Comparison of ENCODE assay signal across 23 mouse cellular contexts in genomic region chr1:108527424-108527823, GRCm38 (mm10).
"Had no signal": no experiment of that assay in that cellular context is flagged by ENCODE, and none has a peak within 500 bp of the region (broad histone marks: within the 10 kb centered on the region; RNA-seq: fewer than 3 reads in every experiment).

No protein-coding gene starts in this region.

- H3K4me3 ChIP-seq: limb, embryonic 10.5 days; limb, embryonic 13.5 days; liver, embryonic 12.5 days; liver, embryonic 15.5 days; lung, embryonic 15.5 days; megakaryocyte, embryonic 14.5 days; midbrain, embryonic 10.5 days; midbrain, embryonic 13.5 days; myocyte; neural tube, embryonic 13.5 days; stomach, embryonic 15.5 days had no signal

- H3K27ac ChIP-seq: limb, embryonic 10.5 days; limb, embryonic 13.5 days; liver, embryonic 12.5 days; liver, embryonic 15.5 days; lung, embryonic 15.5 days; midbrain, embryonic 10.5 days; midbrain, embryonic 13.5 days; neural tube, embryonic 13.5 days; stomach, embryonic 15.5 days had no signal

- H3K9me3 ChIP-seq: limb, embryonic 10.5 days; limb, embryonic 13.5 days; liver, embryonic 12.5 days; liver, embryonic 15.5 days; lung, embryonic 15.5 days; megakaryocyte, embryonic 14.5 days; midbrain, embryonic 10.5 days; midbrain, embryonic 13.5 days; neural tube, embryonic 13.5 days; stomach, embryonic 15.5 days had no signal

- ATAC-seq: liver, embryonic 12.5 days; midbrain, embryonic 13.5 days; midbrain, embryonic 16.5 days had no signal

- H3K4me2 ChIP-seq: limb, embryonic 13.5 days; liver, embryonic 12.5 days; liver, embryonic 15.5 days; lung, embryonic 15.5 days; midbrain, embryonic 13.5 days; neural tube, embryonic 13.5 days; stomach, embryonic 15.5 days had no signal

- DNase-seq: kidney, adult 9 months; kidney, postnatal 14 days; kidney, postnatal 4 days; liver; lung, adult 18-20 months; lung, postnatal 10 days; lung, postnatal 36 days; retina, postnatal 1 day; right cerebral cortex, postnatal 25 days; spleen, adult 18-20 months; thymus, postnatal 25 days had no signal

- H3K36me3 ChIP-seq: limb, embryonic 10.5 days; limb, embryonic 13.5 days; liver, embryonic 12.5 days; liver, embryonic 15.5 days; lung, embryonic 15.5 days; midbrain, embryonic 10.5 days; midbrain, embryonic 13.5 days; neural tube, embryonic 13.5 days; stomach, embryonic 15.5 days had no signal

- H3K9ac ChIP-seq: limb, embryonic 13.5 days; liver, embryonic 12.5 days; liver, embryonic 15.5 days; lung, embryonic 15.5 days; midbrain, embryonic 13.5 days; neural tube, embryonic 13.5 days; stomach, embryonic 15.5 days had no signal

- H3K27me3 ChIP-seq: limb, embryonic 13.5 days; liver, embryonic 12.5 days; liver, embryonic 15.5 days; lung, embryonic 15.5 days; megakaryocyte, embryonic 14.5 days; midbrain, embryonic 13.5 days; neural tube, embryonic 13.5 days; stomach, embryonic 15.5 days had no signal

- H3K4me1 ChIP-seq: limb, embryonic 10.5 days; limb, embryonic 13.5 days; liver, embryonic 12.5 days; liver, embryonic 15.5 days; lung, embryonic 15.5 days; megakaryocyte, embryonic 14.5 days; midbrain, embryonic 10.5 days; midbrain, embryonic 13.5 days; neural tube, embryonic 13.5 days; stomach, embryonic 15.5 days had no signal
